Mouse (Mus musculus) heart, embryonic 10.5 days (tissue): ENCODE results near the gene Gm26920. TPM values are rescaled to one million over a fixed set of nuclear protein-coding genes. Genes with fewer than 3 reads are reported as not detected.
A peak's percentile ranks its signal among the peaks of the same experiment; 100 is the strongest.

Experiments
- DNase-seq: peaks from one replicate; pipeline ENCODE4 v3.0.0-alpha.2; 2017; ENCODE audit warnings: low spot score
- H3K27ac ChIP-seq: fragments of 300-500 bp; sonication (generic); 2 replicates; pipeline ENCODE4 v1.5.1; 2016; ENCODE audit warnings: mild to moderate bottlenecking
- H3K27me3 ChIP-seq: fragments of 300-500 bp; sonication (generic); 2 replicates; pipeline ENCODE4 v1.6.1; 2016; ENCODE audit warnings: mild to moderate bottlenecking; ENCODE audit not compliant: poor library complexity, insufficient read depth, severe bottlenecking
- H3K36me3 ChIP-seq: fragments of 300-500 bp; sonication (generic); 2 replicates; pipeline ENCODE4 v1.6.1; 2016; ENCODE audit warnings: mild to moderate bottlenecking, moderate library complexity
- H3K4me1 ChIP-seq: fragments of 300-500 bp; sonication (generic); 2 replicates; pipeline ENCODE4 v1.6.1; 2016; ENCODE audit warnings: mild to moderate bottlenecking
- H3K4me3 ChIP-seq: fragments of 300-500 bp; sonication (generic); 2 replicates; pipeline ENCODE4 v1.5.1; 2016; ENCODE audit warnings: mild to moderate bottlenecking, moderate library complexity
- H3K9me3 ChIP-seq: fragments of 300-500 bp; sonication (generic); 2 replicates; pipeline ENCODE4 v1.6.1; 2016; ENCODE audit warnings: mild to moderate bottlenecking, moderate library complexity
- WGBS: fragments of 180-500 bp; shearing (Covaris S2); methylation state at CpG from one replicate; pipeline ENCODE4 v1.1.7; 2016; 5-methylcytosine and 5-hydroxymethylcytosine counted together
- polyA plus RNA-seq: library from polyadenylated mRNA; unstranded; fragments of >200 nt; fragmentation: Nextera tagmentation; extraction: Ambion mirVana; gene quantifications from 2 replicates; pipeline ENCODE4 v1.2.1, GENCODE M21; 2016

Gene Gm26920
- polyA plus RNA-seq, 1 experiment from 2014 or later = 1.0 TPM

DNA sequence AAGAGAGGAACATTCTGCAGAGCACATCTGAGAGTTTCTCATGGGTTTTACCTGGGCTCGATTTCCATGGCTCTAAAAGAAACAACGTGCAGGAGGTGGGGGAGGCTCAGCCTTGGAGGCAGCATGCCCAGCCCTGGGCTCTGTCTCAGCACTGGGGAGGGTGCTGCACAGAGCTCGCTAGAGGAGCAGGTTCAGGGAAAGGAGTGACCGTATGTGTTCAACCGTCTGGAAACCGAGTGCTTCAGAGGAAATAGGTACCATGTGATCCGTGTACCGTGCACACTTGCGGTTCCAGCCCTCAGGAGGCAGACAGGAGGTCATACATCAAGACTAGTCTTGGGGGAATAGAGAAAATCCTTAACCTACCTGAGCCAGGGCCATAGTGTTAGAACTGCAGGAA is 45.9 kb downstream of the Gm26920 start:
- H3K36me3 ChIP-seq = no peaks in the 10 kb centered on the region; the same call in 1 of the 2 replicates
- H3K4me1 ChIP-seq = 0 out of 2 replicates have a peak, but pooled peaks cover 4% of the 10 kb centered on the region
- H3K4me3 ChIP-seq = no peak overlapping the region
- H3K27me3 ChIP-seq = no peaks in the 10 kb centered on the region
- DNase-seq = no peak
- H3K9me3 ChIP-seq = no peaks in the 10 kb centered on the region
- H3K27ac ChIP-seq = no peak overlapping the region
- 62% methylated on average over 9 of the region's 9 CpGs for WGBS

GRCm38 (mm10) chr7:30034331-30034730 is 55.9 kb downstream of the Gm26920 start:
- H3K36me3 ChIP-seq = peaks cover 19% of the 10 kb centered on the region
- no peaks in the 10 kb centered on the region for H3K9me3 ChIP-seq
- WGBS = 92% methylated on average over 12 of the region's 12 CpGs
- H3K4me3 ChIP-seq = no peak overlapping the region
- DNase-seq = no peak
- H3K27ac ChIP-seq = no peak overlapping the region
- H3K27me3 ChIP-seq = no peaks in the 10 kb centered on the region
- H3K4me1 ChIP-seq = 0 out of 2 replicates have a peak, but pooled peaks cover 3% of the 10 kb centered on the region

GRCm38 (mm10) chr7:30031379-30031778 is 58.8 kb downstream of the Gm26920 start:
- 87% methylated on average over 3 of the region's 3 CpGs for WGBS
- 0 out of 2 replicates have a peak, but pooled peaks cover 3% of the 10 kb centered on the region for H3K4me1 ChIP-seq
- no peak overlapping the region for H3K4me3 ChIP-seq
- H3K27me3 ChIP-seq = no peaks in the 10 kb centered on the region
- no peak for DNase-seq
- no peak overlapping the region for H3K27ac ChIP-seq
- peaks cover 22% of the 10 kb centered on the region for H3K36me3 ChIP-seq
- H3K9me3 ChIP-seq = no peaks in the 10 kb centered on the region

DNA sequence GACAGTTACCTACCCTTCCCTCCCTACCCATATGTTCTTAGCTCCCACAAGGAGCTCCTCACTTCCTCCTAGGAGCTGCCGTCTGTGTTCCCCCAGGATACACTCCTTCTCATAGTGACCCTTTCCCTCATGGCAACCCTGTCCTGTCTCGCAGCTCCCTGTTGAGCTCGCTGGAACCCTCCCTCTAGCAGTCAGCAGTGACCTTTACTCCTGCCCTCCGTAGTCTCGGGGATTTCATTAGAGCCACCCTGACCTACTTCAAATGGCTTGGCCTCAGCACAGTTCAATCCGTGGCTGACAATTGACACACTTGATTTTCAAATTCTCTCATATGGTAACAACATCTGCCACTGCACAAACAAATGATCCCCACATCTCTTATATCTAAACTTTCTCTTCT is 59.5 kb downstream of the Gm26920 start:
- WGBS = 36% methylated on average over 6 of the region's 6 CpGs
- Histone ChIP-seq H3K36me3 (peaks cover 28% of the 10 kb centered on the region), H3K4me3 (no peak overlapping the region), H3K9me3 (no peaks in the 10 kb centered on the region), H3K4me1 (0 out of 2 replicates have a peak, but pooled peaks cover 3% of the 10 kb centered on the region), H3K27me3 (no peaks in the 10 kb centered on the region), H3K27ac (no peak overlapping the region)
- peak; percentile 46 for DNase-seq

DNA sequence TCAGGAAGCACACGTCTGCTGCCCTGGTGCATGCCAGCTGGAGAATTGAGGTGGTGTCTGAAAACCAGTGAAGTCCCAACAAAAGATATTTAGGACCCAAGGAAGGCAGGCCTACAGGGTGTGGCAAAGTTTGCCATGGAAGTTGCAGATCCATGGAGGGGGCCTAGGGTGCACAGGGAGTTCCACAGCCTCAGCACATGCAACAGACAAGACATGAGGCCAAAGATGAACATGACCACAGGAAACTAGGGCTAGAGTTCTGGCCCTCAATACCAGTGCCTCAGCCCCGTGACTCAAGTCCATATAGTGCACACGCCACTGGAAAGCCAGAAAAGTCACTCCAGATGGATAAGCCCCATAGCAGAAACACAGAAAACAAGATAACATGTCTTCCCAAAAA is 61.6 kb downstream of the Gm26920 start:
- Histone ChIP-seq H3K27ac (no peak overlapping the region), H3K27me3 (no peaks in the 10 kb centered on the region), H3K9me3 (no peaks in the 10 kb centered on the region), H3K4me3 (no peak overlapping the region), H3K36me3 (peaks cover 48% of the 10 kb centered on the region), H3K4me1 (0 out of 2 replicates have a peak, but pooled peaks cover 3% of the 10 kb centered on the region)
- DNase-seq = peak; percentile 47
- WGBS = 81% methylated on average over 3 of the region's 3 CpGs

- Histone ChIP-seq H3K27me3 (no peaks in the 10 kb centered on the region), H3K4me3 (no peak overlapping the region), H3K27ac (no peak overlapping the region), H3K36me3 (peaks cover 60% of the 10 kb centered on the region), H3K9me3 (no peaks in the 10 kb centered on the region), H3K4me1 (0 out of 2 replicates have a peak, but pooled peaks cover 3% of the 10 kb centered on the region)
- DNase-seq = peak; percentile 70
- WGBS = 83% methylated on average over 4 of the region's 4 CpGs
These were observed 62.9 kb downstream of the Gm26920 start for GRCm38 (mm10) chr7:30027331-30027730.

- Histone ChIP-seq H3K27ac (no peak overlapping the region), H3K9me3 (no peaks in the 10 kb centered on the region), H3K4me1 (0 out of 2 replicates have a peak, but pooled peaks cover under 1% of the 10 kb centered on the region), H3K4me3 (no peak overlapping the region), H3K27me3 (no peaks in the 10 kb centered on the region), H3K36me3 (peaks cover 78% of the 10 kb centered on the region)
- 82% methylated on average over 5 of the region's 5 CpGs for WGBS
- peak; percentile 74 for DNase-seq
These were observed 64.9 kb downstream of the Gm26920 start for GRCm38 (mm10) chr7:30025358-30025757.

GRCm38 (mm10) chr7:30023800-30024199 is 66.4 kb downstream of the Gm26920 start:
- Histone ChIP-seq H3K4me3 (no peak overlapping the region), H3K27ac (no peak overlapping the region), H3K4me1 (no peaks in the 10 kb centered on the region), H3K27me3 (no peaks in the 10 kb centered on the region), H3K36me3 (peaks cover 92% of the 10 kb centered on the region), H3K9me3 (no peaks in the 10 kb centered on the region)
- DNase-seq = peak; percentile 46
- 77% methylated on average over 8 of the region's 8 CpGs for WGBS

- peaks cover 93% of the 10 kb centered on the region for H3K36me3 ChIP-seq
- no peak overlapping the region for H3K4me3 ChIP-seq
- H3K9me3 ChIP-seq = no peaks in the 10 kb centered on the region
- no peaks in the 10 kb centered on the region for H3K4me1 ChIP-seq
- WGBS = 92% methylated on average over 9 of the region's 9 CpGs
- no peaks in the 10 kb centered on the region for H3K27me3 ChIP-seq
- peak; percentile 66 for DNase-seq
- H3K27ac ChIP-seq = no peak overlapping the region
These were observed 66.9 kb downstream of the Gm26920 start for GRCm38 (mm10) chr7:30023324-30023723.

DNA sequence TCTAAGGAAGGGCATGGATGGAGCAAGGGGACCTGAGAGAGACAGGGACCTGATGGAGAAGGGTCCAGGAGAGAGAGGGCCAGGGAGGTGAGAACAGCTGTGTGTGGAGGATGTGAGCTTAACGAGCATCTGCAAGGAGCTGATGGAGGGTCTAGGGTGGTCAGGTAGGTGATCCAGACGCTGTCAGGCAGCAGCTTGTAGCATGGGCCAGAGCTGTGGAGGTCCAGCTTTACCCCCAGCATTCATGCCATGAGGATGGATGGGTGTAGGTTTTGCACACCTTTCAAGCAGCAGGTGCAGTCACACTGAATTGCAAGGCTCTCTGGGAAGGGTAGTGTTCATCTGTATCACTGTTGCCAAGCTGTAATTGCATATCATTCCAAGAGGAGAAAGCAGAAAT is 70.7 kb downstream of the Gm26920 start:
- H3K36me3 ChIP-seq = peaks cover 96% of the 10 kb centered on the region
- WGBS = 89% methylated on average over 2 of the region's 2 CpGs
- H3K9me3 ChIP-seq = no peaks in the 10 kb centered on the region
- H3K27ac ChIP-seq = no peak overlapping the region
- H3K27me3 ChIP-seq = no peaks in the 10 kb centered on the region
- H3K4me3 ChIP-seq = no peak overlapping the region
- no peak for DNase-seq
- H3K4me1 ChIP-seq = no peaks in the 10 kb centered on the region

- H3K4me3 ChIP-seq = no peak overlapping the region
- 93% methylated on average over 6 of the region's 6 CpGs for WGBS
- DNase-seq = no peak
- H3K27ac ChIP-seq = no peak overlapping the region
- H3K9me3 ChIP-seq = no peaks in the 10 kb centered on the region
- peaks cover 92% of the 10 kb centered on the region for H3K36me3 ChIP-seq
- no peaks in the 10 kb centered on the region for H3K27me3 ChIP-seq
- H3K4me1 ChIP-seq = no peaks in the 10 kb centered on the region
These were observed 73.0 kb downstream of the Gm26920 start for GRCm38 (mm10) chr7:30017226-30017625.

- Histone ChIP-seq H3K27me3 (no peaks in the 10 kb centered on the region), H3K4me1 (no peaks in the 10 kb centered on the region), H3K9me3 (no peaks in the 10 kb centered on the region), H3K4me3 (no peak overlapping the region), H3K36me3 (peaks cover 89% of the 10 kb centered on the region), H3K27ac (no peak overlapping the region)
- DNase-seq = peak; percentile 62
- 87% methylated on average over 4 of the region's 4 CpGs for WGBS
These were observed 77.2 kb downstream of the Gm26920 start for GRCm38 (mm10) chr7:30012956-30013363.

DNA sequence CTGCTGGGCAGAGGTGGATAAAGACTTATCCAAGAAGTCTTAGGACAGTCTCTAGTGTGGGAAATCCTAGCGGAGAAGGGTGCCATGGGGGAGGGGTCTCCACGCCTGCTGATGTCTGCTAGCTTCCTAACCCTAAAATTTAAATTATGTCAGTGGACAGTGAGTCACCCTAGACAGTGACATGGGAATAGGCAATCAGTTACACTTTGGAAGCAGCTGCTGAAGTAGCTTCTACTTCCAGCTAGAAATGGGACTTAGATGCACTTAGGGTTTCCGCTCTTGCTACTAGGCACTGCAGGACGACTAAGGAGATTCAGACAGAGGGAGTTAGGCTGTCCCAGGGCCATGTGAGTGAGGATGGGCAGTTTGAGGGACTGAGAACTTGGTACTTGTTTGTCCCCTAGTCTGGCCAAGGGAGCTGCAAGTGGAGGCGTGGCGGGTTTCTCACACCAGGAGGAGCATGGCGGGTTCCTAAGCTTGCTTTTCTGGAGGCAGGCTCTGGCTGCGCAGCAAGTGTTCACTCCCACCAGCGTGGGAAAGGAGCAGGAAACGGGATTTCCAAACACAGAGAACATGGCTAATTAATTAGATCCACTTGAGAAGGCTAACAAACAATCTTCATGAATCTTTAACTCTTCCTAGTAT is 79.5 kb downstream of the Gm26920 start:
- no peak overlapping the region for H3K4me3 ChIP-seq
- 90% methylated on average over 10 of the region's 10 CpGs for WGBS
- no peak for DNase-seq
- no peaks in the 10 kb centered on the region for H3K4me1 ChIP-seq
- H3K27me3 ChIP-seq = no peaks in the 10 kb centered on the region
- H3K27ac ChIP-seq = no peak overlapping the region
- no peaks in the 10 kb centered on the region for H3K9me3 ChIP-seq
- H3K36me3 ChIP-seq = peaks cover 87% of the 10 kb centered on the region
